9 mouse cellular contexts compared by ENCODE assay signal in the genomic region with DNA sequence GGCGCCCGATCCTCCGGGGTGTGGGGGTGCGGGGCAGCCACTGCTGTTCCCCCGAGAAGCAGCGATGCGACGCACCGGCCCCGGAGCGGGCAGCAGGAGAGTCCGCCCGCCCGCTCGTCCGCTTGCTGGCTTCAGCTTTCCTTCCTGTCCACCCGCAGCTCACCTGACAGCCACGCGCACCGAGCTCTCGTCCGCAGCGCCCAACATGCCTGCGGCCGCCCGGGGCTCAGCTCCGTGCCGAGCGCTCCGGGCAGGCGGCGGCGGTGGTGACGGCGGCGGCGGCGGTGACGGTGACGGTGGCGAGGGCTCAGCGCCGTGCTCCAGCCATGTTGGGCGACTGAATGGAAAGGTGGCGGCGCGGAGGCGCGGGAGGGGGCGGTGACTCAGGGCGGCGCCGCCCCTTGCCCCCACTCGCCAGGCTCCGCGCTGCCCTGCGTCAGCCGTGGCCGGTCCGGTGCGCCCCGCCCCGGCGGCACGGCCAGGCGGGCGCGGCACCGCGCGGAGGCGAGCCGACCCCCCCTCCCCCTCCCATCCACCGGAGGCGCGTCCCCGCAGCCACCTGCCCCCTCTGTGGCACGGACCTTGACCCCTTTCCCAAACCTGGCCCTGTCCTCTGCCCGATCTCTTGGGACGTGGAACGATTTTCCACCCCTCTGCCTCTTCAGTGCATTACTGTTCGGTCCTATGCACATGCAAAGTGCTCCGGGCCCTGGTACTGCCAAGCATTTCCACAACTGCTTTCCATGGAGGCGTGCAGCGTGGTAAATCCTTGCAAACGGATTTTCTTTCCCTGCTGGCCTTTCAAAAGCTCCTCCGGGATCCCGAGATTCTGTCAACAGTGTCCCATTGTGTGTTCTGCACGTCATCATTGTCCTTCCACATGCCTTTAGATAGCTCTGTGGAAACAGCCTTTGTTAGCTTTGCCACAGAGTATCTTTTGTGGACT. TPM values are rescaled to one million over a fixed set of nuclear protein-coding genes. Genes with fewer than 3 reads are reported as not detected.
DNase-seq lines count a peak whose midpoint lies in the region; ATAC-seq lines count a peak whose summit lies in the region.
"Had no signal": no experiment of that assay in that cellular context is flagged by ENCODE, and none has a peak within 500 bp of the region (broad histone marks: within the 10 kb centered on the region; RNA-seq: fewer than 3 reads in every experiment).

A gene (minus strand): TSS at position 453 of the 946 bp plus-strand sequence.

- peak; percentile 2 for DNase-seq in thymus, postnatal 14 days
- no peak for DNase-seq in thymus, postnatal 0 days (ENCODE audit: low spot score)
- peak; percentile 85 for DNase-seq in heart, embryonic 10.5 days (ENCODE audit: low spot score)

- H3K9me3 ChIP-seq in embryonic facial prominence, embryonic 15.5 days (replicated peaks) = no peaks in the 10 kb centered on the region
- H3K9me3 ChIP-seq in heart, embryonic 10.5 days = no peaks in the 10 kb centered on the region
- no peaks in the 10 kb centered on the region for H3K9me3 ChIP-seq in kidney, embryonic 14.5 days (ENCODE audit: control insufficient read depth, low read length)
- no peaks in the 10 kb centered on the region for H3K9me3 ChIP-seq in limb, embryonic 12.5 days
- H3K9me3 ChIP-seq in midbrain, embryonic 12.5 days = no peaks in the 10 kb centered on the region
- H3K9me3 ChIP-seq in stomach, embryonic 14.5 days (ENCODE audit: control insufficient read depth, low read depth, low read length) = no peaks in the 10 kb centered on the region

- peak within 1 kb of the TSS; percentile 99 for H3K4me2 ChIP-seq in embryonic facial prominence, embryonic 15.5 days (replicated peaks)
- peak within 1 kb of the TSS; percentile 97 for H3K4me2 ChIP-seq in kidney, embryonic 14.5 days (replicated peaks; ENCODE audit: low read depth, low read length)
- peak within 1 kb of the TSS; percentile 99 for H3K4me2 ChIP-seq in limb, embryonic 12.5 days
- H3K4me2 ChIP-seq in midbrain, embryonic 12.5 days (replicated peaks) = peak within 1 kb of the TSS; percentile 63
- H3K4me2 ChIP-seq in stomach, embryonic 14.5 days (replicated peaks; ENCODE audit: low read depth, low read length) = peak within 1 kb of the TSS; percentile 99

- peak within 1 kb of the TSS; percentile 71 for H3K9ac ChIP-seq in embryonic facial prominence, embryonic 15.5 days
- peak within 1 kb of the TSS; percentile 73 for H3K9ac ChIP-seq in kidney, embryonic 14.5 days (ENCODE audit: low read depth, low read length)
- H3K9ac ChIP-seq in limb, embryonic 12.5 days (replicated peaks) = peak within 1 kb of the TSS; percentile 79
- peak within 1 kb of the TSS; percentile 98 for H3K9ac ChIP-seq in midbrain, embryonic 12.5 days (replicated peaks)
- H3K9ac ChIP-seq in stomach, embryonic 14.5 days (replicated peaks; ENCODE audit: low read depth, low read length) = peak within 1 kb of the TSS; percentile 62

- WGBS in embryonic facial prominence, embryonic 15.5 days = under 1% methylated on average over 79 of the region's 89 CpGs
- under 1% methylated on average over 63 of the region's 89 CpGs for WGBS in heart, embryonic 10.5 days
- under 1% methylated on average over 62 of the region's 89 CpGs for WGBS in kidney, embryonic 14.5 days
- 2% methylated on average over 63 of the region's 89 CpGs for WGBS in limb, embryonic 12.5 days
- under 1% methylated on average over 53 of the region's 89 CpGs for WGBS in midbrain, embryonic 12.5 days
- WGBS in stomach, embryonic 14.5 days = under 1% methylated on average over 69 of the region's 89 CpGs

- H3K36me3 ChIP-seq in embryonic facial prominence, embryonic 15.5 days = no peaks in the 10 kb centered on the region
- H3K36me3 ChIP-seq in heart, embryonic 10.5 days = no peaks in the 10 kb centered on the region
- no peaks in the 10 kb centered on the region for H3K36me3 ChIP-seq in kidney, embryonic 14.5 days (ENCODE audit: control insufficient read depth, insufficient read depth, low read length)
- no peaks in the 10 kb centered on the region for H3K36me3 ChIP-seq in limb, embryonic 12.5 days
- no peaks in the 10 kb centered on the region for H3K36me3 ChIP-seq in midbrain, embryonic 12.5 days
- H3K36me3 ChIP-seq in stomach, embryonic 14.5 days (ENCODE audit: control insufficient read depth, insufficient read depth, low read length) = no peaks in the 10 kb centered on the region

- peak within 1 kb of the TSS; percentile 71 for H3K4me3 ChIP-seq in embryonic facial prominence, embryonic 15.5 days (replicated peaks)
- peak within 1 kb of the TSS; percentile 91 for H3K4me3 ChIP-seq in heart, embryonic 10.5 days
- H3K4me3 ChIP-seq in kidney, embryonic 14.5 days (ENCODE audit: low read length) = peak within 1 kb of the TSS; percentile 87
- peak within 1 kb of the TSS; percentile 87 for H3K4me3 ChIP-seq in limb, embryonic 12.5 days (replicated peaks)
- peak within 1 kb of the TSS; percentile 98 for H3K4me3 ChIP-seq in midbrain, embryonic 12.5 days
- peak within 1 kb of the TSS; percentile 86 for H3K4me3 ChIP-seq in stomach, embryonic 14.5 days (ENCODE audit: low read depth, low read length)

- ATAC-seq in embryonic facial prominence, embryonic 15.5 days (ENCODE audit: insufficient number of reproducible peaks, low FRiP score, low TSS enrichment, low read depth) = peak; percentile 88
- peak; percentile 92 for ATAC-seq in kidney, embryonic 14.5 days (ENCODE audit: low FRiP score, low TSS enrichment)
- peak; percentile 90 for ATAC-seq in limb, embryonic 12.5 days (ENCODE audit: insufficient number of reproducible peaks, insufficient read depth, low FRiP score, low TSS enrichment, low read depth)
- ATAC-seq in midbrain, embryonic 12.5 days (ENCODE audit: low FRiP score, low read depth) = peak; percentile 94
- peak; percentile 89 for ATAC-seq in stomach, embryonic 14.5 days (ENCODE audit: insufficient number of reproducible peaks, insufficient read depth, low FRiP score, low read depth)

- H3K27ac ChIP-seq in embryonic facial prominence, embryonic 15.5 days (replicated peaks) = peak within 1 kb of the TSS; percentile 78
- H3K27ac ChIP-seq in heart, embryonic 10.5 days = peak within 1 kb of the TSS; percentile 93
- peak within 1 kb of the TSS; percentile 71 for H3K27ac ChIP-seq in kidney, embryonic 14.5 days (ENCODE audit: low read depth, low read length)
- H3K27ac ChIP-seq in limb, embryonic 12.5 days = peak within 1 kb of the TSS; percentile 23; the same call in 1 of the 2 replicates
- peak within 1 kb of the TSS; percentile 100 for H3K27ac ChIP-seq in midbrain, embryonic 12.5 days (replicated peaks)
- peak within 1 kb of the TSS; percentile 84 for H3K27ac ChIP-seq in stomach, embryonic 14.5 days (ENCODE audit: low read length)

- no peaks in the 10 kb centered on the region for H3K27me3 ChIP-seq in embryonic facial prominence, embryonic 15.5 days
- no peaks in the 10 kb centered on the region for H3K27me3 ChIP-seq in heart, embryonic 10.5 days (ENCODE audit: insufficient read depth, poor library complexity, severe bottlenecking)
- H3K27me3 ChIP-seq in kidney, embryonic 14.5 days (ENCODE audit: control insufficient read depth, insufficient read depth, low read length) = peaks cover 2% of the 10 kb centered on the region; the same call in 1 of the 2 replicates
- no peaks in the 10 kb centered on the region for H3K27me3 ChIP-seq in limb, embryonic 12.5 days
- H3K27me3 ChIP-seq in midbrain, embryonic 12.5 days = no peaks in the 10 kb centered on the region
- H3K27me3 ChIP-seq in stomach, embryonic 14.5 days (ENCODE audit: control insufficient read depth, insufficient read depth, low read length) = no peaks in the 10 kb centered on the region
- H3K27me3 ChIP-seq: CH12.LX had no signal

- H3K4me1 ChIP-seq in embryonic facial prominence, embryonic 15.5 days = peaks cover 7% of the 10 kb centered on the region; the same call in 1 of the 2 replicates
- H3K4me1 ChIP-seq in heart, embryonic 10.5 days = peaks cover 9% of the 10 kb centered on the region; the same call in 1 of the 2 replicates
- H3K4me1 ChIP-seq in kidney, embryonic 14.5 days (ENCODE audit: control insufficient read depth, insufficient read depth, low read length) = peaks cover 6% of the 10 kb centered on the region; the same call in 1 of the 2 replicates
- no peaks in the 10 kb centered on the region for H3K4me1 ChIP-seq in limb, embryonic 12.5 days (replicated peaks)
- H3K4me1 ChIP-seq in midbrain, embryonic 12.5 days = peaks cover 40% of the 10 kb centered on the region
- H3K4me1 ChIP-seq in stomach, embryonic 14.5 days (ENCODE audit: control insufficient read depth, insufficient read depth, low read length) = no peaks in the 10 kb centered on the region

RNA-seq across cellular contexts. Expression of the gene that starts here (rescaled TPM):
- 2.8 and 3.1 TPM in 2 replicates for polyA plus RNA-seq in thymus, postnatal 0 days (2015; fragmentation: Nextera tagmentation; extraction: Ambion mirVana)
- polyA plus RNA-seq in embryonic facial prominence, embryonic 15.5 days (2015; fragmentation: Nextera tagmentation; extraction: Ambion mirVana) = 13.9 and 17.5 TPM in 2 replicates
- 4.9 and 5.0 TPM in 2 replicates for polyA plus RNA-seq in heart, embryonic 10.5 days (2016; fragmentation: Nextera tagmentation; extraction: Ambion mirVana)
- 5.3 and 8.1 TPM in 2 replicates for polyA plus RNA-seq in kidney, embryonic 14.5 days (2014; fragmentation: Nextera tagmentation; extraction: Ambion mirVana)
- polyA plus RNA-seq in limb, embryonic 12.5 days (2016; fragmentation: Nextera tagmentation; extraction: Ambion mirVana) = 6.1 and 6.3 TPM in 2 replicates
- polyA plus RNA-seq in midbrain, embryonic 12.5 days (2016; fragmentation: Nextera tagmentation; extraction: Ambion mirVana) = 60.3 and 69.7 TPM in 2 replicates
- 23.3 and 25.9 TPM in 2 replicates for polyA plus RNA-seq in stomach, embryonic 14.5 days (2014; fragmentation: Nextera tagmentation; extraction: Ambion mirVana)

Comparison
In these comparisons a context has a peak if more than half of its experiments do, and no peak if none do; other contexts are left out.
1. H3K27ac ChIP-seq: peak in every context shown above with its lines; median percentile 100 in midbrain, embryonic 12.5 days; 93 in heart, embryonic 10.5 days; 84 in stomach, embryonic 14.5 days; 78 in embryonic facial prominence, embryonic 15.5 days; 71 in kidney, embryonic 14.5 days; 23 in limb, embryonic 12.5 days.